Mouse (Mus musculus) heart, embryonic 16.5 days (tissue): Measurements from ENCODE around the gene Lama4. TPM values are rescaled to one million over a fixed set of nuclear protein-coding genes. Genes with fewer than 3 reads are reported as not detected.

ENCODE experiments used
- ATAC-seq: fragments of 200-750 bp; cut with Nextera tagmentation; replicated peaks from 2 replicates; pipeline ENCODE4 v1.8.0; 2017; ENCODE audit warnings: moderate number of reproducible peaks; ENCODE audit not compliant: insufficient read depth, low FRiP score; ENCODE audit errors: extremely low read depth
- H3K27ac ChIP-seq: fragments of 300-500 bp; sonication (generic); 2 replicates; pipeline ENCODE4 v1.5.1; 2014; ENCODE audit warnings: mild to moderate bottlenecking, low read length, control low read depth, moderate library complexity
- H3K27me3 ChIP-seq: fragments of 300-500 bp; sonication (generic); 2 replicates; pipeline ENCODE4 v1.6.1; 2014; ENCODE audit warnings: low read length, mixed read lengths; ENCODE audit not compliant: control insufficient read depth, insufficient read depth
- H3K36me3 ChIP-seq: fragments of 300-500 bp; sonication (generic); 2 replicates; pipeline ENCODE4 v1.6.1; 2014; ENCODE audit not compliant: control insufficient read depth, insufficient read depth
- H3K4me1 ChIP-seq: fragments of 300-500 bp; sonication (generic); 2 replicates; pipeline ENCODE4 v1.6.1; 2014; ENCODE audit warnings: low read length, mixed read lengths; ENCODE audit not compliant: control insufficient read depth, insufficient read depth
- H3K4me2 ChIP-seq: fragments of 300-500 bp; sonication (generic); 2 replicates; pipeline ENCODE4 v1.6.1; 2014; ENCODE audit warnings: low read depth, mild to moderate bottlenecking, control low read depth, low read length
- H3K4me3 ChIP-seq: fragments of 300-500 bp; sonication (generic); 2 replicates; pipeline ENCODE4 v1.5.1; 2014; ENCODE audit warnings: mild to moderate bottlenecking, control low read depth, low read length
- H3K9ac ChIP-seq: fragments of 300-500 bp; sonication (generic); 2 replicates; pipeline ENCODE4 v1.6.1; 2014; ENCODE audit warnings: low read length, control low read depth
- H3K9me3 ChIP-seq: fragments of 300-500 bp; sonication (generic); replicated peaks from 2 replicates; pipeline ENCODE4 v1.6.1; 2016; ENCODE audit warnings: low read length; ENCODE audit not compliant: control insufficient read depth
- WGBS: fragments of 180-500 bp; shearing (Covaris S2); extraction: QIAGEN DNeasy Blood & Tissue Kit; methylation state at CpG from one replicate; pipeline ENCODE4 v1.1.7; 2014; 5-methylcytosine and 5-hydroxymethylcytosine counted together
- polyA plus RNA-seq: library from polyadenylated mRNA; unstranded; fragments of >200 nt; fragmentation: Nextera tagmentation; extraction: Ambion mirVana; gene quantifications from 2 replicates; pipeline ENCODE4 v1.2.1, GENCODE M21; 2015

Lama4 gene
- polyA plus RNA-seq, 1 experiment from 2014 or later = 105 TPM

GRCm38 (mm10) chr10:39104803-39105449 is 139.6 kb downstream of the Lama4 start:
- H3K4me1 ChIP-seq = no peaks in the 10 kb centered on the region
- H3K4me2 ChIP-seq = no peak overlapping the region
- 93% methylated on average over 8 of the region's 8 CpGs for WGBS
- no peak for ATAC-seq
- H3K27ac ChIP-seq = no peak overlapping the region
- H3K9ac ChIP-seq = no peak overlapping the region
- no peaks in the 10 kb centered on the region for H3K27me3 ChIP-seq
- no peaks in the 10 kb centered on the region for H3K9me3 ChIP-seq
- H3K36me3 ChIP-seq = peaks cover 50% of the 10 kb centered on the region
- no peak overlapping the region for H3K4me3 ChIP-seq

GRCm38 (mm10) chr10:39106413-39106812 is 141.1 kb downstream of the Lama4 start:
- no peak overlapping the region for H3K27ac ChIP-seq
- peaks cover 61% of the 10 kb centered on the region for H3K36me3 ChIP-seq
- H3K9me3 ChIP-seq = no peaks in the 10 kb centered on the region
- no peak overlapping the region for H3K4me2 ChIP-seq
- 72% methylated on average over 3 of the region's 3 CpGs for WGBS
- no peak for ATAC-seq
- H3K9ac ChIP-seq = no peak overlapping the region
- H3K4me3 ChIP-seq = no peak overlapping the region
- H3K4me1 ChIP-seq = no peaks in the 10 kb centered on the region
- no peaks in the 10 kb centered on the region for H3K27me3 ChIP-seq

GRCm38 (mm10) chr10:39106935-39107334 is 141.6 kb downstream of the Lama4 start:
- Histone ChIP-seq H3K27ac (no peak overlapping the region), H3K4me2 (no peak overlapping the region), H3K9ac (no peak overlapping the region), H3K4me1 (no peaks in the 10 kb centered on the region), H3K4me3 (no peak overlapping the region), H3K36me3 (peaks cover 63% of the 10 kb centered on the region), H3K27me3 (no peaks in the 10 kb centered on the region), H3K9me3 (no peaks in the 10 kb centered on the region)
- WGBS = 68% methylated on average over 4 of the region's 4 CpGs
- no peak for ATAC-seq

- H3K36me3 ChIP-seq = peaks cover 53% of the 10 kb centered on the region
Measured at GRCm38 (mm10) chr10:39108837-39109488, 143.6 kb downstream of the Lama4 start.

GRCm38 (mm10) chr10:39109489-39109874 is 144.2 kb downstream of the Lama4 start:
- H3K4me1 ChIP-seq = no peaks in the 10 kb centered on the region
- H3K27me3 ChIP-seq = no peaks in the 10 kb centered on the region
- peaks cover 53% of the 10 kb centered on the region for H3K36me3 ChIP-seq
- ATAC-seq = no peak
- no peak overlapping the region for H3K9ac ChIP-seq
- H3K9me3 ChIP-seq = no peaks in the 10 kb centered on the region
- H3K4me3 ChIP-seq = no peak overlapping the region
- no peak overlapping the region for H3K4me2 ChIP-seq
- WGBS = 72% methylated on average over 4 of the region's 4 CpGs
- H3K27ac ChIP-seq = no peak overlapping the region

More at GRCm38 (mm10) chr10:39108837-39109488, 143.6 kb downstream of the Lama4 start:
- WGBS = 68% methylated on average over 10 of the region's 10 CpGs
- H3K27me3 ChIP-seq = no peaks in the 10 kb centered on the region
- no peak overlapping the region for H3K4me2 ChIP-seq
- H3K9me3 ChIP-seq = no peaks in the 10 kb centered on the region
- H3K9ac ChIP-seq = no peak overlapping the region
- H3K27ac ChIP-seq = no peak overlapping the region
- ATAC-seq = no peak
- no peaks in the 10 kb centered on the region for H3K4me1 ChIP-seq
- H3K4me3 ChIP-seq = no peak overlapping the region

- Histone ChIP-seq H3K27me3 (no peaks in the 10 kb centered on the region), H3K36me3 (no peaks in the 10 kb centered on the region), H3K9ac (no peak overlapping the region), H3K4me2 (no peak overlapping the region), H3K9me3 (no peaks in the 10 kb centered on the region), H3K4me3 (no peak overlapping the region), H3K27ac (no peak overlapping the region), H3K4me1 (no peaks in the 10 kb centered on the region)
- 29% methylated on average over 4 of the region's 4 CpGs for WGBS
- no peak for ATAC-seq
Measured at GRCm38 (mm10) chr10:39121412-39121811, 156.1 kb downstream of the Lama4 start.

GRCm38 (mm10) chr10:39133462-39134310 is 168.4 kb downstream of the Lama4 start, which contains the start of the genes Fam229b and Tube1:
Gene Fam229b (minus strand): TSS chr10:39133914.
Gene Tube1 (plus strand): TSS chr10:39133976.
- peak; percentile 79 for ATAC-seq
- H3K4me2 ChIP-seq = peak within 1 kb of the TSS; percentile 96
- H3K36me3 ChIP-seq = no peaks in the 10 kb centered on the region
- peak within 1 kb of the TSS; percentile 90 for H3K9ac ChIP-seq
- H3K9me3 ChIP-seq = no peaks in the 10 kb centered on the region
- H3K4me1 ChIP-seq = peaks cover 7% of the 10 kb centered on the region
- 4% methylated on average over 47 of the region's 47 CpGs for WGBS
- H3K4me3 ChIP-seq = peak within 1 kb of the TSS; percentile 85
- H3K27ac ChIP-seq = peak within 1 kb of the TSS; percentile 42; the same call in 1 of the 2 replicates
- H3K27me3 ChIP-seq = no peaks in the 10 kb centered on the region

GRCm38 (mm10) chr10:39137766-39138165 is 172.5 kb downstream of the Lama4 start:
- no peak for ATAC-seq
- no peaks in the 10 kb centered on the region for H3K9me3 ChIP-seq
- WGBS = 72% methylated on average over 3 of the region's 3 CpGs
- H3K4me1 ChIP-seq = peaks cover 7% of the 10 kb centered on the region
- no peak overlapping the region for H3K27ac ChIP-seq
- no peak overlapping the region for H3K4me2 ChIP-seq
- H3K36me3 ChIP-seq = peaks cover 11% of the 10 kb centered on the region
- H3K27me3 ChIP-seq = no peaks in the 10 kb centered on the region
- no peak overlapping the region for H3K4me3 ChIP-seq
- no peak overlapping the region for H3K9ac ChIP-seq

GRCm38 (mm10) chr10:39138761-39139160 is 173.4 kb downstream of the Lama4 start:
- 84% methylated on average over 6 of the region's 6 CpGs for WGBS
- Histone ChIP-seq H3K27ac (no peak overlapping the region), H3K4me2 (no peak overlapping the region), H3K27me3 (no peaks in the 10 kb centered on the region), H3K4me3 (no peak overlapping the region), H3K9ac (no peak overlapping the region), H3K4me1 (peaks cover 7% of the 10 kb centered on the region), H3K9me3 (no peaks in the 10 kb centered on the region), H3K36me3 (peaks cover 12% of the 10 kb centered on the region)
- ATAC-seq = no peak
